Mouse (Mus musculus) B cell, adult (primary cell): ENCODE results near the gene Adsl. TPM values are rescaled to one million over a fixed set of nuclear protein-coding genes. Genes with fewer than 3 reads are reported as not detected.

ENCODE experiments used
- total RNA-seq: library from RNA; stranded (reverse); gene quantifications from 4 replicates; pipeline ENCODE4 v1.2.4, GENCODE M21; 2023; ENCODE audit not compliant: inconsistent age

The Adsl gene
- 52.5 to 54.9 TPM (median 53.7 TPM) in 4 replicates for total RNA-seq

GRCm38 (mm10) chr15:80948145-80949135, at the start of gene Adsl:
Gene Adsl, plus strand, starts transcription at chr15:80948490.

GRCm38 (mm10) chr15:80977620-80978334, 29.5 kb downstream of the Adsl start, which contains the start of gene Sgsm3:
Gene Sgsm3, plus strand, starts transcription at chr15:80977765.

Other genes with a start within 250 kb of the Adsl start
- 166 to 200 TPM (median 197 TPM) in 4 replicates for gene Tnrc6b, start 237.2 kb upstream of the Adsl start, total RNA-seq
- gene Sgsm3, start 29.3 kb downstream of the Adsl start, total RNA-seq = 15.6 to 21.7 TPM (median 17.5 TPM) in 4 replicates
- 123 to 131 TPM (median 126 TPM) in 4 replicates for gene Mrtfa, start 242.3 kb downstream of the Adsl start, total RNA-seq